Mouse (Mus musculus) myocyte (in vitro differentiated cells): Measurements from ENCODE around the gene Uchl4. TPM values are rescaled to one million over a fixed set of nuclear protein-coding genes. Genes with fewer than 3 reads are reported as not detected.
A peak's percentile ranks its signal among the peaks of the same experiment; 100 is the strongest.
"Not testable (repeated sequence)": the region's sequence is repeated elsewhere in the genome, so short reads cannot be mapped to it uniquely, and the experiment has no call there.

Source experiments
- H3K27me3 ChIP-seq: one replicate; pipeline ENCODE4 v1.6.1; 2011; ENCODE audit not compliant: control insufficient read depth, insufficient read depth, insufficient read length
- H3K36me3 ChIP-seq: one replicate; pipeline ENCODE4 v1.6.1; 2011; ENCODE audit not compliant: control insufficient read depth, insufficient read depth
- H3K4me2 ChIP-seq: one replicate; pipeline ENCODE4 v1.6.1; 2011; ENCODE audit warnings: low read depth, control low read depth
- H3K4me3 ChIP-seq: one replicate; pipeline ENCODE4 v1.5.1; 2011; ENCODE audit warnings: mild to moderate bottlenecking, control low read depth, moderate library complexity
- H3K79me2 ChIP-seq: one replicate; pipeline ENCODE4 v1.6.1; 2011; ENCODE audit not compliant: control insufficient read depth, insufficient read depth
- H3ac ChIP-seq: one replicate; pipeline ENCODE4 v1.6.1; 2011; ENCODE audit not compliant: control insufficient read depth, insufficient read length
- CEBPB ChIP-seq: IDR thresholded peaks from 2 replicates; pipeline ENCODE4 v1.6.1; 2011; ENCODE audit warnings: mild to moderate bottlenecking, moderate library complexity; ENCODE audit not compliant: poor library complexity, insufficient read depth, severe bottlenecking
- E2F4 ChIP-seq: IDR thresholded peaks from one replicate; pipeline ENCODE4 v1.6.1; 2011; ENCODE audit warnings: mild to moderate bottlenecking, control low read depth, moderate library complexity; ENCODE audit not compliant: insufficient read depth
- MAX ChIP-seq: IDR thresholded peaks from one replicate; pipeline ENCODE4 v1.6.1; 2011; ENCODE audit warnings: low read depth, mild to moderate bottlenecking, control low read depth
- MYOD1 ChIP-seq, 3 experiments: IDR thresholded peaks; one replicate each; pipeline ENCODE4 v1.6.1; 2011; ENCODE audit warnings: control low read depth in 2 of 3, low read depth in 2 of 3, mild to moderate bottlenecking in 2 of 3, moderate library complexity in 1 of 3; ENCODE audit not compliant: insufficient read length in 2 of 3, control insufficient read depth in 1 of 3
- MYOG ChIP-seq, 3 experiments: IDR thresholded peaks; one replicate each; pipeline ENCODE4 v1.6.1; 2011; ENCODE audit warnings: control low read depth in 2 of 3, low read depth in 2 of 3, mild to moderate bottlenecking in 2 of 3; ENCODE audit not compliant: insufficient read length in 2 of 3, control insufficient read depth in 1 of 3, insufficient read depth in 1 of 3
- POLR2A ChIP-seq: IDR thresholded peaks from one replicate; pipeline ENCODE4 v1.6.1; 2011; ENCODE audit warnings: low read depth, mild to moderate bottlenecking, control low read depth, moderate library complexity; ENCODE audit not compliant: insufficient read length
- POLR2AphosphoS2 ChIP-seq: IDR thresholded peaks from one replicate; pipeline ENCODE4 v1.6.1; 2011; ENCODE audit warnings: low read depth, control low read depth; ENCODE audit not compliant: insufficient read length
- REST ChIP-seq: IDR thresholded peaks from one replicate; pipeline ENCODE4 v1.6.1; 2011; ENCODE audit warnings: mild to moderate bottlenecking, control low read depth, moderate library complexity; ENCODE audit not compliant: insufficient read depth, insufficient read length
- SRF ChIP-seq: IDR thresholded peaks from one replicate; pipeline ENCODE4 v1.6.1; 2011; ENCODE audit warnings: low read depth; ENCODE audit not compliant: control insufficient read depth, insufficient read length
- TCF12 ChIP-seq: IDR thresholded peaks from one replicate; pipeline ENCODE4 v1.6.1; 2011; ENCODE audit warnings: mild to moderate bottlenecking, control low read depth; ENCODE audit not compliant: poor library complexity, insufficient read depth, severe bottlenecking
- TCF3 ChIP-seq: IDR thresholded peaks from one replicate; pipeline ENCODE4 v1.6.1; 2011; ENCODE audit warnings: low read depth, control low read depth; ENCODE audit not compliant: insufficient read length
- USF1 ChIP-seq: IDR thresholded peaks from one replicate; pipeline ENCODE4 v1.6.1; 2011; ENCODE audit warnings: low read depth, mild to moderate bottlenecking, control low read depth, moderate library complexity
- polyA plus RNA-seq: library from polyadenylated mRNA; unstranded; fragments of >200 nt; fragmentation: generic; extraction: Trizol; gene quantifications from one replicate; pipeline ENCODE4 v1.2.1, GENCODE M21; 2012; ENCODE audit warnings: missing spikeins

Uchl4 gene
- 0.34 TPM for polyA plus RNA-seq

DNA sequence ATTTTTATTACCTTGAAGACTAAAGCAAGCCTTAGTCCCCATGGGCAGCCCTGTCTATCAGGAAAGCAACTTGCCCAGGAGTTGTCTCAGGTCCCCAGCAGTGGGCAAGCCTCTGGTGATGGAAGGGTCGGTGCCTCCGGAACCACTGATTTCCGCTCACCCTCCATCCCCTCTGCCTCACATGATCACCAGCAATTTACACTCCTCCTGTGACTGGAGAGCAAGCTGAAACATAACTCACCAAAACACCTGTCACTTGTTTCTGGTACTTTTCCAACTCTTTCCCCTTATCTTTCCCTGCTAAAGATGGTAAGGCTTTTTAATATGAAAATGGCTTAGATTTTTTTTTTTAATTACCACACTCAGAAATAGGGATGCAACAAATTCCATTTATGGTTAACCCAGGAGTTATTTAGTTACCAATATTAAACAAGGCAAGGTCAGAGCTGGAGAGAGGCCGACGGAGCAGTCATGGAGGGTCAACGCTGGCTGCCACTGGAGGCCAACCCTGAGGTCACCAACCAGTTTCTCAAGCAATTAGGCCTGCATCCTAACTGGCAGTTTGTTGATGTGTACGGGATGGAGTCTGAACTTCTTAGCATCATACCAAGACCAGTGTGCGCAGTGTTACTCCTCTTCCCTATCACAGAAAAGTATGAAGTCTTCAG lies at the start of gene Uchl4:
Gene Uchl4 (plus strand): TSS at position 434 of the 668 bp plus-strand sequence.
- Histone ChIP-seq H3K4me2 (peak within 1 kb of the TSS; percentile 57), H3K27me3 (no peaks in the 10 kb centered on the region), H3K36me3 (no peaks in the 10 kb centered on the region), H3ac (no peak within 1 kb of the TSS), H3K79me2 (peaks cover 70% of the 10 kb centered on the region), H3K4me3 (no peak within 1 kb of the TSS)
- peak in 2 of 3 experiments; percentile 43 to 59 for TF ChIP-seq MYOD1 (IDR thresholded peaks at IDR 0.05; ENCODE audit: control insufficient read depth in 1 of 3, insufficient read length in 2 of 3, low read depth in 2 of 3)
- no peak for TF ChIP-seq TCF3
- peak in 1 of 3 experiments; percentile 25 for TF ChIP-seq MYOG (IDR thresholded peaks at IDR 0.05; ENCODE audit: control insufficient read depth in 1 of 3, insufficient read depth in 1 of 3, insufficient read length in 2 of 3, low read depth in 2 of 3)

DNA sequence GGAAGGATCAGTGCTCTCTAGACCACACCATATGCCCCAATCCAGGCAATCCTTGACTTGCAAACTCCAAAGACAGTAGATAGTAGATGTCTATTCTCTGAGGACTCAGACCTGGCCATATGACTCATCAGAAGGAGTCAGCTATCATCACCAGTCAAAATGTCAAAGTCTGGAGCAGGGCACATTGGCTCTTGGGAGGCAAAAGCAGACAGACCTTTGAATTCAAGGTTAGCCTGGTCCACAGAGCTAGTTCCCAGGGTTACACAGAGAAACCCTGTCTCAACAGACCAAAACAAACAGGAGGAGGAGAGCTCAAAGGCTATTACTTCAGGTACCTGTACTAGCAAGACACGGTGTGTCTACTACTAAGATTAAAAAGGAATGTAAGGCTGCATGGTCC lies 41.1 kb upstream of the Uchl4 start:
- TF ChIP-seq CEBPB (no peak), SRF (no peak), REST (no peak), POLR2AphosphoS2 (no peak), MAX (no peak), POLR2A (no peak), MYOD1 (IDR thresholded peaks at IDR 0.05; ENCODE audit: control insufficient read depth in 1 of 3, insufficient read length in 2 of 3, low read depth in 2 of 3) (no peak), TCF3 (no peak), USF1 (no peak), E2F4 (no peak), MYOG (IDR thresholded peaks at IDR 0.05; ENCODE audit: control insufficient read depth in 1 of 3, insufficient read depth in 1 of 3, insufficient read length in 2 of 3, low read depth in 2 of 3) (no peak), TCF12 (no peak)
- Histone ChIP-seq H3ac (no peak overlapping the region), H3K79me2 (no peaks in the 10 kb centered on the region), H3K27me3 (no peaks in the 10 kb centered on the region), H3K36me3 (peaks cover 32% of the 10 kb centered on the region), H3K4me3 (no peak overlapping the region), H3K4me2 (no peak overlapping the region)

DNA sequence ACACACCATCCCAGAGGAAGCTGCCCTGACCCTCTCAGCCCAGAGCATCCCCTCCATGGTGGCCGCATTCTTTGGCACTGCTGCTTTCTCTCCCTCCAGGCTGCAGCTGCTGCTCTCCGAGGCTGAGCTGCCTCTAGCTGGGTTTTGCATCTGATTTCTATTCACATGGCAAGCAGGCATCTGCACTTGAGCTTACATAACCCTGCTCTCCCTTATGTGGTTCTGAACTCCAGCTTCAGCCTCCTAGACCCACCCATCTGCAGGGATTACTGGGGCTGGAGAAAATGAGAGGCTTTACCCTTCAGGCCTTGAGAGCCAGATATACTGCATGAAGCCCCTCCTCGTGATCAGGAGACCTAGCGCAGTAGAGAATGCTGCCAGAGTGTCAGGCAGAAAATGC lies 39.4 kb upstream of the Uchl4 start:
- Histone ChIP-seq H3K36me3 (peaks cover 25% of the 10 kb centered on the region), H3K79me2 (no peaks in the 10 kb centered on the region), H3K27me3 (no peaks in the 10 kb centered on the region), H3K4me2 (no peak overlapping the region), H3K4me3 (no peak overlapping the region), H3ac (no peak overlapping the region)
- TF ChIP-seq POLR2A (no peak), POLR2AphosphoS2 (no peak), REST (no peak), TCF3 (no peak), E2F4 (no peak), MYOD1 (IDR thresholded peaks at IDR 0.05; ENCODE audit: control insufficient read depth in 1 of 3, insufficient read length in 2 of 3, low read depth in 2 of 3) (no peak), USF1 (no peak), TCF12 (no peak), MAX (no peak), SRF (no peak)

DNA sequence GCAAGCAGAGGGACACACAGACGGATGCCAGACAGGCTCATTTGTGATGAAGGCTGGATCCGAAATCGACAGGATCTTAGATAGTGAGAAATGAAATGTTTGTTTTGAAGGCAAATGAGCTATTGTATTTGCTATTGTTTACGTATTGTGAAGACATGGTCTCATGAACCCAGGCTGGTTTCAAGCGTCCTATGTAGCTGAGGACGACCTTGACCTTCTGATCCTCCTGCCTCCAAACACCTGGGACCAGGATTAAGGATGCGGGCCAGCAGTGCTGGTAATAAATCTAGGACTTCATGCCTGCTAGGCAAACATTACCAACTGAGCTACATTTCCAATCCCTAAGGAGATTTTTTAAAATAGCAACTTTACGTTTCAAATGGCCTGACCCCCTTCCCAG lies 37.5 kb upstream of the Uchl4 start:
- Histone ChIP-seq H3K36me3 (peaks cover 18% of the 10 kb centered on the region), H3K4me2 (no peak overlapping the region)

DNA sequence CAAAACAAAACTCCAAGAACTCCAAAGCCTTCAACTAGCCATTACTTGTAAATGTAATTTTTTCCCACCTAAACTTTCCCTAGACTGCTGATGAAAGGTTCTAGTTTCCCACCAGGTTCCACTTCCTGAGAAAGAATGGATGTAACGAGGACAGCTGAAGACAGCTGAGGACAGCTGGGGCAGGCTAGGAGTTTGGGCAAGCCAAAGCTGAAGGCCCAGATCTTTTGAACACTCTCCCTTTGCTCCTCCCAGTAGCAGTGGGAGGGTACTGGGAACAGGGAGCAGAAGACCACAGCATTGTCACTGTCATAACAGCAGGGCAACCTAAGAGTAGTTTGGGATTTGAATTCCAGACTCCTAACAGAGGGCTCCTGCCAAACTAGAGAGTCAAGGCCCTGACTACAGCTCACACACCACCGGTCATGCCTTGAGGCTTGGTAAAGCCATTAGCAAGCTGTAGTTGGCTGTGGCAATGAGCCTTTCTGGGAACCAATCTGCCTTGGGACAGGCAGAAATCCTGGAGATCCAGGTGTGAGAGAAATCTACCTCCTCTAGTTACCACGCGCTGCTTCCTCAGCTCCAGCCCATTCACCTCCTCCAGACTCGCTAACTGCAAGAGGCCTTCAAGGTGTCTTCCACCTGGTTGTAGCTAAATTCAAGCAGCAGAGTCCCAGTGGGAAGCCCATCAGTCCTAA lies 36.8 kb upstream of the Uchl4 start:
- Histone ChIP-seq H3K36me3 (peaks cover 22% of the 10 kb centered on the region), H3ac (no peak overlapping the region), H3K79me2 (no peaks in the 10 kb centered on the region), H3K27me3 (no peaks in the 10 kb centered on the region), H3K4me3 (no peak overlapping the region), H3K4me2 (no peak overlapping the region)
- TF ChIP-seq MYOD1 (IDR thresholded peaks at IDR 0.05; ENCODE audit: control insufficient read depth in 1 of 3, insufficient read length in 2 of 3, low read depth in 2 of 3) = peak in 2 of 3 experiments; percentile 20 to 55
- TF ChIP-seq TCF12 = no peak
- no peak for TF ChIP-seq MYOG (IDR thresholded peaks at IDR 0.05; ENCODE audit: control insufficient read depth in 1 of 3, insufficient read depth in 1 of 3, insufficient read length in 2 of 3, low read depth in 2 of 3)
- TF ChIP-seq MAX = no peak
- TF ChIP-seq POLR2A = no peak

More for the DNA sequence above, 37.5 kb upstream of the Uchl4 start:
- Histone ChIP-seq H3K79me2 (no peaks in the 10 kb centered on the region), H3ac (no peak overlapping the region), H3K27me3 (no peaks in the 10 kb centered on the region), H3K4me3 (no peak overlapping the region)
- TF ChIP-seq SRF (no peak), E2F4 (no peak), USF1 (no peak), POLR2AphosphoS2 (no peak), REST (no peak), POLR2A (no peak), MYOG (IDR thresholded peaks at IDR 0.05; ENCODE audit: control insufficient read depth in 1 of 3, insufficient read depth in 1 of 3, insufficient read length in 2 of 3, low read depth in 2 of 3) (no peak), TCF3 (no peak)

DNA sequence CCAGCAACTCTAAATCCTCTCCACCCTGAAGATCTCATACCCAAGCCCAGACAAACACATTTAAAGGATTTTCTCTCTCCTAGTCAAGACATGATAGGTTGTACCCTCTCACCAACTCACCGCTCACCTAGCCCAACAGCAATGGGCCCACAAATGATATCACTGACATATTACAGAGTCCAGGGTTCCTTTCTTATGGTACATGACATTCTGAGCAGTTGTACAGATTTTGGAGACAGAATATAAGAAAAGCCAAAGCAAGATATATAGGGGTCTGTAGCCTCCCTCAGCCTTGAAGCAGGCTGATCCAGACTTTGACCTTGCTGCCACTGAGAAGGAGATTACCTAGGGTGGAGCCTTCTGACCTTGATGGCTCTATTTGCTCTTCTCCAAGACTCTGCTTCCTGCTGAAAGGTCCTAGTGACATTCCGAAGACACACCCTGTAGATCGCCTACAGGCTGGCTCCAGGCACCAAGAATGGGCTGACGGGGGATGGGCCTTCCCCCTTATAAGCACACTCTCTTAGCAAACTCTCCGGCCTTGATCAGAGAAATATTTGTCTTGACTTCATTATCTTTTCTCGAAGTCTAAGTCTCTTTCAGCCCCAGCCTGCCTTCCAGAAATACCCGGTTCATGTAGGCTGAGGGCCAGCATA lies 36.1 kb upstream of the Uchl4 start:
- H3K27me3 ChIP-seq, H3K4me3 ChIP-seq, H3K79me2 ChIP-seq, H3K4me2 ChIP-seq, H3ac ChIP-seq: not testable (repeated sequence)
- peaks cover 16% of the 10 kb centered on the region for H3K36me3 ChIP-seq
